Mouse (Mus musculus): ENCODE measurements around the gene 4930430F08Rik. TPM values are rescaled to one million over a fixed set of nuclear protein-coding genes. Genes with fewer than 3 reads are reported as not detected.

Gene 4930430F08Rik
- 32.0 TPM for polyA plus RNA-seq (2014; fragmentation: Illumina TruSeq; extraction: RNeasy Lipid Tissue Mini Kit (QIAGEN cat#74804))

GRCm38 (mm10) chr10:100590323-100590722 is at the start of gene 4930430F08Rik, which contains the start of gene 1700017N19Rik:
Gene 4930430F08Rik (minus strand): TSS chr10:100590423.
Gene 1700017N19Rik (plus strand): TSS chr10:100590484.

Other genes starting within 250 kb of the 4930430F08Rik start
- not detected for gene Gm4302, start 249.6 kb downstream of the 4930430F08Rik start, polyA plus RNA-seq (2014; fragmentation: Illumina TruSeq; extraction: RNeasy Lipid Tissue Mini Kit (QIAGEN cat#74804))
- not detected for gene Gm4303, start 244.5 kb downstream of the 4930430F08Rik start, polyA plus RNA-seq (2014; fragmentation: Illumina TruSeq; extraction: RNeasy Lipid Tissue Mini Kit (QIAGEN cat#74804))
- gene Gm4305, start 239.3 kb downstream of the 4930430F08Rik start, polyA plus RNA-seq (2014; fragmentation: Illumina TruSeq; extraction: RNeasy Lipid Tissue Mini Kit (QIAGEN cat#74804)), result not detected
- not detected for gene Gm4307, start 229.1 kb downstream of the 4930430F08Rik start, polyA plus RNA-seq (2014; fragmentation: Illumina TruSeq; extraction: RNeasy Lipid Tissue Mini Kit (QIAGEN cat#74804))
- gene Gm4312, start 207.9 kb downstream of the 4930430F08Rik start, polyA plus RNA-seq (2014; fragmentation: Illumina TruSeq; extraction: RNeasy Lipid Tissue Mini Kit (QIAGEN cat#74804)), result not detected
- 129 TPM for gene Tmtc3, start 103.1 kb downstream of the 4930430F08Rik start, polyA plus RNA-seq (2014; fragmentation: Illumina TruSeq; extraction: RNeasy Lipid Tissue Mini Kit (QIAGEN cat#74804))
- gene Cep290, start 102.9 kb downstream of the 4930430F08Rik start, polyA plus RNA-seq (2014; fragmentation: Illumina TruSeq; extraction: RNeasy Lipid Tissue Mini Kit (QIAGEN cat#74804)), result 33.1 TPM
- not detected for gene 1700017N19Rik, start 61 bp upstream of the 4930430F08Rik start, polyA plus RNA-seq (2014; fragmentation: Illumina TruSeq; extraction: RNeasy Lipid Tissue Mini Kit (QIAGEN cat#74804))